Mouse (Mus musculus): ENCODE results near the gene Serf2. TPM values are rescaled to one million over a fixed set of nuclear protein-coding genes. Genes with fewer than 3 reads are reported as not detected.

Serf2 gene
- total and polyA plus RNA-seq, 3 experiments, result 340 to 415 (median 369) TPM

- Histone ChIP-seq H3K9ac (ENCODE audit: low read depth, low read length) (no peak overlapping the region), H3K27ac (no peak overlapping the region), H3K4me1 (ENCODE audit: control insufficient read depth, insufficient read depth, low read length) (no peaks in the 10 kb centered on the region), H3K4me3 (no peak overlapping the region), H3K79me2 (replicated peaks; ENCODE audit: control insufficient read depth, insufficient read depth, low read length) (no peaks in the 10 kb centered on the region; the same call in 1 of the 2 replicates), H3K27me3 (ENCODE audit: control insufficient read depth, insufficient read depth, low read length) (no peaks in the 10 kb centered on the region), H3K36me3 (ENCODE audit: control insufficient read depth, insufficient read depth, low read length) (peaks cover 10% of the 10 kb centered on the region)
- intact Hi-C loops (cut with DNase I), result no loop called here
- WGBS, result 95% methylated on average over 2 of the region's 2 CpGs
- TF ChIP-seq CTCF (IDR thresholded peaks at IDR 0.05) (no peak), POLR2A (IDR thresholded peaks at IDR 0.05; ENCODE audit: insufficient read depth, low read depth, low read length) (no peak), EP300 (IDR thresholded peaks at IDR 0.05; ENCODE audit: insufficient read depth, low read depth, low read length) (no peak)
- DNase-seq, result no peak
Observed at GRCm38 (mm10) chr2:121425890-121426289, 23.1 kb upstream of the Serf2 start.

- Histone ChIP-seq H3K4me3 (no peak overlapping the region), H3K4me1 (ENCODE audit: control insufficient read depth, insufficient read depth, low read length) (no peaks in the 10 kb centered on the region), H3K79me2 (replicated peaks; ENCODE audit: control insufficient read depth, insufficient read depth, low read length) (no peaks in the 10 kb centered on the region), H3K36me3 (ENCODE audit: control insufficient read depth, insufficient read depth, low read length) (peaks cover 7% of the 10 kb centered on the region), H3K9ac (ENCODE audit: low read depth, low read length) (no peak overlapping the region), H3K27me3 (ENCODE audit: control insufficient read depth, insufficient read depth, low read length) (no peaks in the 10 kb centered on the region), H3K27ac (no peak overlapping the region)
- TF ChIP-seq CTCF (IDR thresholded peaks at IDR 0.05) (peak; percentile 82), EP300 (IDR thresholded peaks at IDR 0.05; ENCODE audit: insufficient read depth, low read depth, low read length) (no peak)
- intact Hi-C loops (cut with DNase I), result no loop called here
- DNase-seq, result no peak
- WGBS, result 93% methylated on average over 1 of the region's 1 CpGs
Observed at GRCm38 (mm10) chr2:121434854-121435253, 14.1 kb upstream of the Serf2 start.

- peaks cover 2% of the 10 kb centered on the region for H3K36me3 ChIP-seq (ENCODE audit: control insufficient read depth, insufficient read depth, low read length)
- 70% methylated on average over 4 of the region's 4 CpGs for WGBS
- H3K4me3 ChIP-seq, result no peak overlapping the region
- no peak for TF ChIP-seq CTCF (IDR thresholded peaks at IDR 0.05)
- no peak for TF ChIP-seq POLR2A (IDR thresholded peaks at IDR 0.05; ENCODE audit: insufficient read depth, low read depth, low read length)
- TF ChIP-seq EP300 (IDR thresholded peaks at IDR 0.05; ENCODE audit: insufficient read depth, low read depth, low read length), result no peak
- H3K79me2 ChIP-seq (replicated peaks; ENCODE audit: control insufficient read depth, insufficient read depth, low read length), result no peaks in the 10 kb centered on the region
- DNase-seq, result no peak
- H3K9ac ChIP-seq (ENCODE audit: low read depth, low read length), result no peak overlapping the region
- no peak overlapping the region for H3K27ac ChIP-seq
- H3K4me1 ChIP-seq (ENCODE audit: control insufficient read depth, insufficient read depth, low read length), result peaks cover 2% of the 10 kb centered on the region; the same call in 1 of the 2 replicates
- intact Hi-C loops (cut with DNase I), result no loop called here
- H3K27me3 ChIP-seq (ENCODE audit: control insufficient read depth, insufficient read depth, low read length), result no peaks in the 10 kb centered on the region
Observed at GRCm38 (mm10) chr2:121439746-121440145, 9.2 kb upstream of the Serf2 start.

DNA sequence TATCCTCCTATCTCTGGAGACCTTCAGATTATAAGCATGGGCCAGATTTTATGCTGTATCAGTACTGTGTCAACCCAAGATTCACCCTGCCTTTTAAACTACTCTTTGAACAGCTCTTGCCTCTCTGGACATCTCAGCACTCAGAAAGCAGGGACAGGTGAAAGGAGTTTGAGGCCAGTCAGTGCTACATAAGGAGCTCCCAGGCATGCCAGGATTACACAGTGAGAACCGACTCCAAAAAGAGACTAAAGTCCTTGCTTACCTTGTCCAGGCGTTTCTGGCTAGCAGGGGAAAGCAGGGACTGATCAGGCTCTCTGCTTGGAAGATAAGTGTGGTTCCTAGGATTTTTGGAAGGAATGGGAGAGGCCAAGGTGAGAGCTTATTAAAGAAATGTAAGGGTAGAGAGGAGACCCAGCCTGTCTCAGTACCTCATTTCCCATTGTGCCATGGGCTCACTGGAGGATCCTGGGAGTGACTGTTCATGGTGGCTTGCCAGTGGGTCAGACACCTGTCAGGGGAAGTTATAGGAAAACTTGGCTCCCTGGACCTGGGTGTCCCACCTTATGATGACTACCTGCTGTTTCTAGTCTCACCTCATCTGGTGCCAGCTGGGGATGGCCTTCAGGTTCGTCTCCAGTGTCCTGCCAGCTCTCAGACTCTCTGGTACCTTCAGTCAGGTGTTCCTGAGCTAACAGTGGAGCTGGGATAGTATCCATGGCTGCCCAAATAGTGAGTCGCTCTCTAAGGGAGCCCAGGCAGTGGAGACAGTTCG is 8.0 kb upstream of the Serf2 start:
- no peak overlapping the region for H3K4me3 ChIP-seq
- H3K4me1 ChIP-seq (ENCODE audit: control insufficient read depth, insufficient read depth, low read length), result peaks cover 2% of the 10 kb centered on the region; the same call in 1 of the 2 replicates
- H3K27ac ChIP-seq, result no peak overlapping the region
- H3K27me3 ChIP-seq (ENCODE audit: control insufficient read depth, insufficient read depth, low read length), result no peaks in the 10 kb centered on the region
- TF ChIP-seq CTCF (IDR thresholded peaks at IDR 0.05) (no peak), POLR2A (IDR thresholded peaks at IDR 0.05; ENCODE audit: insufficient read depth, low read depth, low read length) (no peak), EP300 (IDR thresholded peaks at IDR 0.05; ENCODE audit: insufficient read depth, low read depth, low read length) (no peak)
- H3K36me3 ChIP-seq (ENCODE audit: control insufficient read depth, insufficient read depth, low read length), result no peaks in the 10 kb centered on the region; the same call in none of the 2 replicates
- WGBS, result 62% methylated on average over 5 of the region's 5 CpGs
- DNase-seq, result no peak
- no peaks in the 10 kb centered on the region for H3K79me2 ChIP-seq (replicated peaks; ENCODE audit: control insufficient read depth, insufficient read depth, low read length)
- H3K9ac ChIP-seq (ENCODE audit: low read depth, low read length), result no peak overlapping the region
- intact Hi-C loops (cut with DNase I), result no loop called here

DNA sequence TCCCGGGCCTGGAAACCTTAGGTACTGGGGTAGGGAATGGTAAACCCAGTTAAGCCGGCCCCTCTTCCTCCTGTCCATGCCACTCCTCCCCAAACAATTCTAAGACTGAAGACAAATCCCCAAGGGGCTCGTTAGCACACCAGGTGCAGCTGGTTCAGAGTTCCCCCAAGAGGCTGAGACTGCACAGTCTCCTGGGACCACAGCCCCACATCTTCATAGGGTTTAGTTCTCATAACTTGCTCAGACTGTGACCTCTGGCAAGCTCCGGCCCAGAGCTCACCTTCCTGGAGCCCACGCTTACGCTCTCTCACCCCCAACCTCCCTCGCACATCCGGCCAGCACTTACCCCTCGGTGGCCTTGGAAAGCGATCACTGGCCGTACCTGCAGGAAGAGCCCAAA is 7.2 kb upstream of the Serf2 start:
- H3K9ac ChIP-seq (ENCODE audit: low read depth, low read length), result peak overlapping the region; percentile 18; the same call in 1 of the 2 replicates
- WGBS, result 20% methylated on average over 11 of the region's 11 CpGs
- intact Hi-C loops (cut with DNase I), result no loop called here
- peak overlapping the region; percentile 51 for H3K4me3 ChIP-seq
- peak in 1 of 2 experiments; percentile 29 for DNase-seq
- no peaks in the 10 kb centered on the region for H3K79me2 ChIP-seq (replicated peaks; ENCODE audit: control insufficient read depth, insufficient read depth, low read length)
- H3K4me1 ChIP-seq (ENCODE audit: control insufficient read depth, insufficient read depth, low read length), result peaks cover 2% of the 10 kb centered on the region; the same call in 1 of the 2 replicates
- no peaks in the 10 kb centered on the region; the same call in none of the 2 replicates for H3K36me3 ChIP-seq (ENCODE audit: control insufficient read depth, insufficient read depth, low read length)
- no peaks in the 10 kb centered on the region for H3K27me3 ChIP-seq (ENCODE audit: control insufficient read depth, insufficient read depth, low read length)
- TF ChIP-seq POLR2A (IDR thresholded peaks at IDR 0.05; ENCODE audit: insufficient read depth, low read depth, low read length) (no peak), CTCF (IDR thresholded peaks at IDR 0.05) (no peak), EP300 (IDR thresholded peaks at IDR 0.05; ENCODE audit: insufficient read depth, low read depth, low read length) (no peak)
- no peak overlapping the region for H3K27ac ChIP-seq
